Mouse (Mus musculus): ENCODE measurements at regions not wholly inside any gene's neighbourhood (a gene's known extent, or its start where the extent isn't known, plus 50 kb on each side); places are given as distances from the start of the nearest gene placed in this dataset.
"Not testable (repeated sequence)": the region's sequence is repeated elsewhere in the genome, so short reads cannot be mapped to it uniquely, and the experiment has no call there.

DNA sequence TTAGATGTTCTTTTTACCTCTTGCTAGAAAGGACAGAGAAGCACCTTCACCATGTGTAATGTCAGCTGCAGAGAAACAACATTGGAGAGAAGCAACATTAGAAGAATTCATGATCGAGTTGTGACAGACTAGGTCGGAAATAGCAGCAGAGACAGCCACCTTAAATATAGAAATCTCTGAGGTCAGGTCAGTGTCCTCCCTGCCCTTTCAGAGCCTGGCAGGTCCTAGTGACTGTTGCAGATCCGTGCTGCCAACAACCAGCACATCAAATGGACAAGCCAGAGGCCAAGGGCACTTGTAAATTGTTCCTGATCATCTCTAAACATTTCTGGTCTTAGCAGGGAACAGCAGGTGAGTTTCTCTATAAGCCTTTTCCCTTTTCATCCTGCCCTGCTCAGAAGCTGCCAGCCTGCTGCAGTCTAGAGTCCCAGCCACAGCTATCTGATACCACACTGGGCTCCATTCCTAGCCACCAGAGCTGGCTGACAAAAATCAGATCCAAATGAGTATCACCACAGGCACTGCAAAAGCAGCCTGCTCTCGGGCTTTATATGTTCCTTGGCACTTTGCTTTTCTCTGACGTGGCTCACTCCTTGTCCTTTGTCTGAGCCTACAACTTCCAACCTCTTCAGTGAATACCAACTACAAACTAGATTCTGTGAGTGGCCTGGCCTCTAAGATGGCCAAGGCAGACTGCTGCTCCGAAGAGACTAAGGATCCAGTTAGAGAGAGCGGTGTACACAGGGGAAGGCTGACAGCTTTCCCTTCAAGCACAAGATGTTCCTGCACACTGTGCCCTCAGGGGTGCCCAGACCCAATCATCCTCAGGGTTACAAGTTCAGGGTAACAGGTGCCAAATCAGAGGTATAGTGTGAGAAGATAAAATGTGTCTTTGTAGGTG is 102.8 kb upstream of the Pfn2 start:
- no peak for TF ChIP-seq CTCF (IDR thresholded peaks at IDR 0.05; ENCODE audit: low read depth, low read length)
- TF ChIP-seq POLR2A (IDR thresholded peaks at IDR 0.05; ENCODE audit: extremely low read depth, insufficient read depth, low read length) = no peak
- Histone ChIP-seq H3K27ac (replicated peaks; ENCODE audit: insufficient read depth, low read depth, low read length) (no peak overlapping the region), H3K9ac (ENCODE audit: low read depth, low read length) (no peak overlapping the region), H3K79me2 (ENCODE audit: control insufficient read depth, insufficient read depth, low read length) (no peaks in the 10 kb centered on the region), H3K36me3 (ENCODE audit: control insufficient read depth, insufficient read depth, low read length) (no peaks in the 10 kb centered on the region), H3K4me1 (ENCODE audit: control insufficient read depth, insufficient read depth, low read length) (no peaks in the 10 kb centered on the region), H3K27me3 (ENCODE audit: control insufficient read depth, insufficient read depth, low read length) (no peaks in the 10 kb centered on the region), H3K4me3 (ENCODE audit: insufficient read depth, low read depth, low read length) (no peak overlapping the region)
- WGBS = 59% methylated on average over 7 of the region's 7 CpGs
- DNase-seq (ENCODE audit: extremely low read depth, low read depth, low spot score) = peak; percentile 29

GRCm38 (mm10) chr3:57951438-57951837 is 103.6 kb upstream of the Pfn2 start:
- H3K4me1 ChIP-seq (ENCODE audit: control insufficient read depth, insufficient read depth, low read length) = no peaks in the 10 kb centered on the region
- TF ChIP-seq POLR2A (IDR thresholded peaks at IDR 0.05; ENCODE audit: extremely low read depth, insufficient read depth, low read length) (no peak), CTCF (IDR thresholded peaks at IDR 0.05; ENCODE audit: low read depth, low read length) (no peak)
- no peaks in the 10 kb centered on the region for H3K79me2 ChIP-seq (ENCODE audit: control insufficient read depth, insufficient read depth, low read length)
- no peaks in the 10 kb centered on the region for H3K27me3 ChIP-seq (ENCODE audit: control insufficient read depth, insufficient read depth, low read length)
- H3K4me3 ChIP-seq (ENCODE audit: insufficient read depth, low read depth, low read length) = no peak overlapping the region
- no peak for DNase-seq (ENCODE audit: extremely low read depth, low read depth, low spot score)
- no peak overlapping the region for H3K9ac ChIP-seq (ENCODE audit: low read depth, low read length)
- no peak overlapping the region for H3K27ac ChIP-seq (replicated peaks; ENCODE audit: insufficient read depth, low read depth, low read length)
- H3K36me3 ChIP-seq (ENCODE audit: control insufficient read depth, insufficient read depth, low read length) = no peaks in the 10 kb centered on the region
- WGBS = 70% methylated on average over 5 of the region's 5 CpGs

GRCm38 (mm10) chr3:57957352-57957751 is 109.5 kb upstream of the Pfn2 start:
- no peak for DNase-seq (ENCODE audit: extremely low read depth, low read depth, low spot score)

DNA sequence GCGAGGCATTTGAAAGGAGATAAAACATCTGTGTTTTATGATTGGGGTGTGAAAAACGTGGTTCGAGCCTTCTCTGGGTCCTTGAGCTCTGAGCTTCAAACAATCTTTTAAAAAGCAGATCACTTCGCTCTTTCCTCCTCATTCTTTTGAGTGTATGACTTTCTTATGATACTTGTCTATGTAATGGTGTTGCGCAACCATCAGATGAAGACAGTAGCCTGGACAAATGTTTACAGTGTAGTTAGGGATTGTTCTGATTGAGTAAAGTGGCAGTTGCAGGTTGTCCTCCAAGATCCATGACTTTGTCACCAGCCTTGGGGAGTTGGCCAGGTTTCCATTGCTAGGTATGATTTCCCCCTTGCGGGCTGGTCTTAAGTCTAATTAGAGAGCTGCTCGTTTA is 116.1 kb upstream of the Pfn2 start:
- DNase-seq (ENCODE audit: extremely low read depth, low read depth, low spot score) = no peak
- 92% methylated on average over 7 of the region's 7 CpGs for WGBS
- Histone ChIP-seq H3K4me3 (ENCODE audit: insufficient read depth, low read depth, low read length) (no peak overlapping the region), H3K27me3 (ENCODE audit: control insufficient read depth, insufficient read depth, low read length) (no peaks in the 10 kb centered on the region), H3K36me3 (ENCODE audit: control insufficient read depth, insufficient read depth, low read length) (no peaks in the 10 kb centered on the region), H3K4me1 (ENCODE audit: control insufficient read depth, insufficient read depth, low read length) (no peaks in the 10 kb centered on the region), H3K9ac (ENCODE audit: low read depth, low read length) (no peak overlapping the region), H3K27ac (replicated peaks; ENCODE audit: insufficient read depth, low read depth, low read length) (no peak overlapping the region), H3K79me2 (ENCODE audit: control insufficient read depth, insufficient read depth, low read length) (no peaks in the 10 kb centered on the region)
- TF ChIP-seq POLR2A (IDR thresholded peaks at IDR 0.05; ENCODE audit: extremely low read depth, insufficient read depth, low read length) (no peak), CTCF (IDR thresholded peaks at IDR 0.05; ENCODE audit: low read depth, low read length) (no peak)

More at GRCm38 (mm10) chr3:57957352-57957751, 109.5 kb upstream of the Pfn2 start:
- TF ChIP-seq POLR2A (IDR thresholded peaks at IDR 0.05; ENCODE audit: extremely low read depth, insufficient read depth, low read length) = no peak
- TF ChIP-seq CTCF (IDR thresholded peaks at IDR 0.05; ENCODE audit: low read depth, low read length) = no peak
- no peaks in the 10 kb centered on the region for H3K36me3 ChIP-seq (ENCODE audit: control insufficient read depth, insufficient read depth, low read length)
- no peak overlapping the region for H3K27ac ChIP-seq (replicated peaks; ENCODE audit: insufficient read depth, low read depth, low read length)
- no peaks in the 10 kb centered on the region for H3K27me3 ChIP-seq (ENCODE audit: control insufficient read depth, insufficient read depth, low read length)
- no peak overlapping the region for H3K9ac ChIP-seq (ENCODE audit: low read depth, low read length)
- H3K79me2 ChIP-seq (ENCODE audit: control insufficient read depth, insufficient read depth, low read length) = no peaks in the 10 kb centered on the region
- 81% methylated on average over 4 of the region's 4 CpGs for WGBS
- H3K4me1 ChIP-seq (ENCODE audit: control insufficient read depth, insufficient read depth, low read length) = no peaks in the 10 kb centered on the region
- H3K4me3 ChIP-seq (ENCODE audit: insufficient read depth, low read depth, low read length) = no peak overlapping the region

DNA sequence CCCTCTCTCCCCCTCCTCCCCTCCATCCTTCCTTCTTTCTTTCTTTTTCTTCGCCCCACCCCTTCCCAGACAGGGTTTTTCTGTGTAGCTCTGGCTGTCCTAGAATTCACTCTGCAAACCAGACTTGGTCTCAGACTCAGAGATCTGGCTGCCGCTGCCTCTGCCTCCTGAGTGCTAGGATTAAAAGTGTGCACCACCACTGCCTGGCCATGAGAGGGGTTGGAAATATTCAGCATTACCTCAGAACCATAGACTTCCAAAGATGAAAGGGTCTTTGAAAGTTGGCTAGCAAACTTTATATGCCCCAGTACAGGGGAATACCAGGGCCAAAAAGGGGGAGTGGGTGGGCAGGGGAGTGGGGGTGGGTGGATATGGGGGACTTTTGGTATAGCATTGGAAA is 122.7 kb upstream of the Pfn2 start:
- H3K9ac ChIP-seq (ENCODE audit: low read depth, low read length); H3K27ac ChIP-seq (replicated peaks; ENCODE audit: insufficient read depth, low read depth, low read length); H3K27me3 ChIP-seq (ENCODE audit: control insufficient read depth, insufficient read depth, low read length); H3K4me3 ChIP-seq (ENCODE audit: insufficient read depth, low read depth, low read length); H3K36me3 ChIP-seq (ENCODE audit: control insufficient read depth, insufficient read depth, low read length); H3K4me1 ChIP-seq (ENCODE audit: control insufficient read depth, insufficient read depth, low read length); DNase-seq (ENCODE audit: extremely low read depth, low read depth, low spot score); H3K79me2 ChIP-seq (ENCODE audit: control insufficient read depth, insufficient read depth, low read length): not testable (repeated sequence)
- WGBS = 75% methylated on average over 2 of the region's 2 CpGs

- no peak overlapping the region for H3K4me3 ChIP-seq (ENCODE audit: insufficient read depth, low read depth, low read length)
- no peak for DNase-seq (ENCODE audit: extremely low read depth, low read depth, low spot score)
- no peaks in the 10 kb centered on the region for H3K4me1 ChIP-seq (ENCODE audit: control insufficient read depth, insufficient read depth, low read length)
- H3K9ac ChIP-seq (ENCODE audit: low read depth, low read length) = no peak overlapping the region
- TF ChIP-seq POLR2A (IDR thresholded peaks at IDR 0.05; ENCODE audit: extremely low read depth, insufficient read depth, low read length) (no peak), CTCF (IDR thresholded peaks at IDR 0.05; ENCODE audit: low read depth, low read length) (no peak)
- no peaks in the 10 kb centered on the region for H3K79me2 ChIP-seq (ENCODE audit: control insufficient read depth, insufficient read depth, low read length)
- no peaks in the 10 kb centered on the region for H3K27me3 ChIP-seq (ENCODE audit: control insufficient read depth, insufficient read depth, low read length)
- H3K36me3 ChIP-seq (ENCODE audit: control insufficient read depth, insufficient read depth, low read length) = no peaks in the 10 kb centered on the region
- 62% methylated on average over 6 of the region's 6 CpGs for WGBS
- no peak overlapping the region for H3K27ac ChIP-seq (replicated peaks; ENCODE audit: insufficient read depth, low read depth, low read length)
Measured at GRCm38 (mm10) chr3:57972469-57973245, 124.8 kb upstream of the Pfn2 start.

Data from liver, adult 2 months (tissue).